Mouse (Mus musculus) MEL (cell line): ENCODE measurements around the gene Trim8. TPM values are rescaled to one million over a fixed set of nuclear protein-coding genes. Genes with fewer than 3 reads are reported as not detected.

Experiments
- DNase-seq: peaks from one replicate; pipeline ENCODE4 v3.0.0; 2011; ENCODE audit warnings: low read depth, low spot score
- H3K27ac ChIP-seq: 2 replicates; pipeline ENCODE4 v1.5.1; 2012; ENCODE audit warnings: low read depth, mild to moderate bottlenecking, control low read depth, low read length, moderate library complexity; ENCODE audit not compliant: control insufficient read depth
- H3K27me3 ChIP-seq, 2 experiments: fragments of 150-350 bp in 1 of 2; sonication (generic) in 1 of 2; 2 replicates each; pipeline ENCODE4 v1.6.1; 2012; ENCODE audit warnings: low read length in 2 of 2, mild to moderate bottlenecking in 2 of 2, improper control_type of control experiment in 1 of 2, moderate library complexity in 1 of 2; ENCODE audit not compliant: insufficient read depth in 2 of 2, control insufficient read depth in 1 of 2
- H3K36me3 ChIP-seq, 2 experiments: 2 replicates each; pipeline ENCODE4 v1.6.1; 2012 to 2014; ENCODE audit warnings: low read length in 2 of 2, improper control_type of control experiment in 1 of 2, inconsistent platforms in 1 of 2, mild to moderate bottlenecking in 1 of 2; ENCODE audit not compliant: insufficient read depth in 2 of 2, control insufficient read depth in 1 of 2
- H3K4me1 ChIP-seq, 2 experiments: fragments of 150-350 bp in 1 of 2; sonication (generic) in 1 of 2; 2 replicates each; pipeline ENCODE4 v1.6.1; 2012; ENCODE audit warnings: low read length in 2 of 2, improper control_type of control experiment in 1 of 2, mild to moderate bottlenecking in 1 of 2; ENCODE audit not compliant: insufficient read depth in 2 of 2, control insufficient read depth in 1 of 2
- H3K4me3 ChIP-seq, 2 experiments: fragments of 150-350 bp in 1 of 2; sonication (generic) in 1 of 2; 2 replicates each; pipeline ENCODE4 v1.5.1; 2012; ENCODE audit warnings: low read depth in 2 of 2, low read length in 2 of 2, mild to moderate bottlenecking in 2 of 2, moderate library complexity in 2 of 2, control low read depth in 1 of 2, improper control_type of control experiment in 1 of 2; ENCODE audit not compliant: control insufficient read depth in 1 of 2, insufficient read depth in 1 of 2
- H3K79me2 ChIP-seq: 2 replicates; pipeline ENCODE4 v1.6.1; 2012; ENCODE audit warnings: mild to moderate bottlenecking, low read length, moderate library complexity; ENCODE audit not compliant: control insufficient read depth, poor library complexity, insufficient read depth
- H3K9ac ChIP-seq: 2 replicates; pipeline ENCODE4 v1.6.1; 2012; ENCODE audit warnings: low read depth, mild to moderate bottlenecking, control low read depth, low read length, moderate library complexity; ENCODE audit not compliant: control insufficient read depth, poor library complexity, severe bottlenecking
- H3K9me3 ChIP-seq: fragments of 150-350 bp; sonication (generic); replicated peaks from 2 replicates; pipeline ENCODE4 v1.6.1; 2012; ENCODE audit warnings: mild to moderate bottlenecking, low read length, improper control_type of control experiment, moderate library complexity; ENCODE audit not compliant: insufficient read depth
- BHLHE40 ChIP-seq: IDR thresholded peaks from 2 replicates; pipeline ENCODE4 v1.6.1; 2012; ENCODE audit warnings: low read depth, mild to moderate bottlenecking, inconsistent platforms, low read length, improper control_type of control experiment, borderline replicate concordance
- CTCF ChIP-seq, 3 experiments: IDR thresholded peaks in 2 of 3; conservative IDR thresholded peaks in 1 of 3; 2 replicates each; pipeline ENCODE4 v1.5.1; 2011 to 2012; ENCODE audit warnings: low read length in 3 of 3, low read depth in 2 of 3, mild to moderate bottlenecking in 2 of 3, improper control_type of control experiment in 1 of 3, inconsistent platforms in 1 of 3, mixed read lengths in 1 of 3, moderate library complexity in 1 of 3; ENCODE audit not compliant: control insufficient read depth in 1 of 3, insufficient read depth in 1 of 3, poor library complexity in 1 of 3, severe bottlenecking in 1 of 3
- E2F4 ChIP-seq: IDR thresholded peaks from 2 replicates; pipeline ENCODE4 v1.6.1; 2011; ENCODE audit warnings: low read depth, low read length, improper control_type of control experiment, borderline replicate concordance
- ELF1 ChIP-seq: IDR thresholded peaks from 2 replicates; pipeline ENCODE4 v1.6.1; 2014; ENCODE audit warnings: low read depth, mild to moderate bottlenecking, inconsistent platforms, low read length, improper control_type of control experiment, moderate library complexity
- EP300 ChIP-seq, 2 experiments: IDR thresholded peaks; 2 replicates each; pipeline ENCODE4 v1.6.1; 2011; ENCODE audit warnings: improper control_type of control experiment in 2 of 2, low read length in 2 of 2, low read depth in 1 of 2, mild to moderate bottlenecking in 1 of 2
- ETS1 ChIP-seq: IDR thresholded peaks from 2 replicates; pipeline ENCODE4 v1.6.1; 2012; ENCODE audit warnings: low read depth, mild to moderate bottlenecking, inconsistent platforms, low read length, improper control_type of control experiment, moderate library complexity
- GABPA ChIP-seq: IDR thresholded peaks from 2 replicates; pipeline ENCODE4 v1.6.1; 2012; ENCODE audit warnings: low read depth, mild to moderate bottlenecking, inconsistent platforms, low read length, improper control_type of control experiment, moderate library complexity
- GATA1 ChIP-seq: IDR thresholded peaks from 2 replicates; pipeline ENCODE4 v1.6.1; 2011; ENCODE audit warnings: low read depth, low read length, improper control_type of control experiment
- HCFC1 ChIP-seq: IDR thresholded peaks from 2 replicates; pipeline ENCODE4 v1.6.1; 2012; ENCODE audit warnings: low read depth, mild to moderate bottlenecking, inconsistent platforms, low read length, improper control_type of control experiment, moderate library complexity
- KAT2A ChIP-seq: conservative IDR thresholded peaks from 2 replicates; pipeline ENCODE4 v1.6.1; 2012; ENCODE audit warnings: low read depth, low read length, improper control_type of control experiment, inconsistent platforms
- MYC ChIP-seq: IDR thresholded peaks from 2 replicates; pipeline ENCODE4 v1.6.1; 2011; ENCODE audit warnings: low read depth, mild to moderate bottlenecking, low read length, improper control_type of control experiment, moderate library complexity
- NELFE ChIP-seq: IDR thresholded peaks from 2 replicates; pipeline ENCODE4 v1.6.1; 2011; ENCODE audit warnings: low read depth, low read length, improper control_type of control experiment
- POLR2A ChIP-seq, 2 experiments: IDR thresholded peaks; 2 replicates each; pipeline ENCODE4 v1.6.1; 2011 to 2012; ENCODE audit warnings: low read length in 2 of 2, mild to moderate bottlenecking in 2 of 2, control low read depth in 1 of 2, improper control_type of control experiment in 1 of 2, low read depth in 1 of 2, moderate library complexity in 1 of 2; ENCODE audit not compliant: control insufficient read depth in 1 of 2, insufficient read depth in 1 of 2, poor library complexity in 1 of 2
- RCOR1 ChIP-seq: IDR thresholded peaks from 2 replicates; pipeline ENCODE4 v1.6.1; 2012; ENCODE audit warnings: low read depth, mild to moderate bottlenecking, inconsistent platforms, low read length, improper control_type of control experiment
- SIN3A ChIP-seq: IDR thresholded peaks from 2 replicates; pipeline ENCODE4 v1.6.1; 2012; ENCODE audit warnings: low read length, improper control_type of control experiment, inconsistent platforms
- TAL1 ChIP-seq: IDR thresholded peaks from 2 replicates; pipeline ENCODE4 v1.6.1; 2012; ENCODE audit warnings: mild to moderate bottlenecking, inconsistent platforms, low read length, moderate library complexity, mixed read lengths
- TBP ChIP-seq: IDR thresholded peaks from 2 replicates; pipeline ENCODE4 v1.8.0; 2011; ENCODE audit warnings: low read depth, low read length, improper control_type of control experiment
- TCF12 ChIP-seq: IDR thresholded peaks from 2 replicates; pipeline ENCODE4 v1.6.1; 2014; ENCODE audit warnings: low read depth, mild to moderate bottlenecking, inconsistent platforms, low read length, improper control_type of control experiment, moderate library complexity
- USF1 ChIP-seq: IDR thresholded peaks from 2 replicates; pipeline ENCODE4 v1.6.1; 2014; ENCODE audit warnings: low read depth, mild to moderate bottlenecking, inconsistent platforms, low read length, improper control_type of control experiment, moderate library complexity
- ZNF384 ChIP-seq: IDR thresholded peaks from 2 replicates; pipeline ENCODE4 v1.6.1; 2012; ENCODE audit warnings: low read depth, mild to moderate bottlenecking, inconsistent platforms, low read length, improper control_type of control experiment
- polyA plus RNA-seq, 2 experiments: library from polyadenylated mRNA; stranded (reverse) in 1 of 2; unstranded in 1 of 2; fragments of >175 nt in 1 of 2; fragments of >200 nt in 1 of 2; gene quantifications; 2 replicates each; pipeline versions ENCODE4 v1.2.1 to v1.2.4; 2012; ENCODE audit warnings: low replicate concordance in 2 of 2, low read depth in 1 of 2; ENCODE audit not compliant: insufficient read length in 2 of 2, insufficient read depth in 1 of 2, missing spikeins in 1 of 2
- total RNA-seq: library from RNA; depleted of rRNA; stranded (reverse); fragments of 300-350 nt; gene quantifications from 2 replicates; pipeline ENCODE4 v1.2.3, GENCODE M21; 2012

Trim8 gene
- total and polyA plus RNA-seq, 3 experiments = 19.1 to 57.2 TPM; not detected in 1

GRCm38 (mm10) chr19:46508738-46509137 lies 7.2 kb downstream of the Trim8 start:
- peaks cover 22 to 54% of the 10 kb centered on the region in 2 experiments for H3K4me1 ChIP-seq
- H3K27ac ChIP-seq = no peak overlapping the region
- no peaks in the 10 kb centered on the region for H3K27me3 ChIP-seq
- no peak overlapping the region for H3K4me3 ChIP-seq
- DNase-seq = no peak
- peaks cover 15 to 43% of the 10 kb centered on the region in 2 experiments for H3K36me3 ChIP-seq
- H3K79me2 ChIP-seq = peaks cover 78% of the 10 kb centered on the region
- H3K9me3 ChIP-seq = no peaks in the 10 kb centered on the region
- TF ChIP-seq POLR2A (IDR thresholded peaks at IDR 0.05; ENCODE audit: control insufficient read depth in 1 of 2, insufficient read depth in 1 of 2, low read depth in 1 of 2, low read length in 2 of 2, poor library complexity in 1 of 2) (no peak), BHLHE40 (no peak), HCFC1 (no peak), USF1 (no peak), MYC (no peak), ELF1 (no peak), E2F4 (no peak), GABPA (no peak)
- TF ChIP-seq, all 39 proteins: peak for 0
- no peak overlapping the region for H3K9ac ChIP-seq

GRCm38 (mm10) chr19:46509202-46509601 lies 7.7 kb downstream of the Trim8 start:
- no peak overlapping the region for H3K9ac ChIP-seq
- H3K36me3 ChIP-seq = peaks cover 15 to 43% of the 10 kb centered on the region in 2 experiments
- peak; percentile 46 for DNase-seq
- TF ChIP-seq SIN3A (0 out of 2 replicates have a peak, but pooled peaks have one; percentile 46), TCF12 (peak; percentile 44; the same call in 1 of the 2 replicates), ETS1 (peak; percentile 67), TAL1 (peak; percentile 27; the same call in 1 of the 2 replicates), KAT2A (no peak), ZNF384 (0 out of 2 replicates have a peak, but pooled peaks have one; percentile 33), GATA1 (peak; percentile 29; the same call in 1 of the 2 replicates), GABPA (no peak), NELFE (no peak), CTCF (IDR thresholded peaks at IDR 0.05 in 2 of 3, conservative IDR thresholded peaks at IDR 0.05 in 1 of 3; ENCODE audit: control insufficient read depth in 1 of 3, insufficient read depth in 1 of 3, low read depth in 2 of 3, low read length in 3 of 3, poor library complexity in 1 of 3, severe bottlenecking in 1 of 3) (peak in 1 of 3 experiments; percentile 5; a peak in 1 of 6 replicates), EP300 (IDR thresholded peaks at IDR 0.05; ENCODE audit: low read depth in 1 of 2, low read length in 2 of 2) (peak; percentile 55 to 57; a peak in 3 of 4 replicates), TBP (no peak), RCOR1 (peak; percentile 43; the same call in 1 of the 2 replicates)
- H3K27me3 ChIP-seq = no peaks in the 10 kb centered on the region
- no peaks in the 10 kb centered on the region for H3K9me3 ChIP-seq
- H3K4me3 ChIP-seq = no peak overlapping the region
- H3K79me2 ChIP-seq = peaks cover 73% of the 10 kb centered on the region
- H3K27ac ChIP-seq = no peak overlapping the region
- H3K4me1 ChIP-seq = peaks cover 22 to 54% of the 10 kb centered on the region in 2 experiments
